Mouse (Mus musculus) urinary bladder, postnatal 36 days (tissue): ENCODE results near the gene Dio3.

ENCODE experiments used
- DNase-seq, 2 experiments: peaks; one replicate each; pipeline ENCODE4 v3.0.0; 2022; ENCODE audit warnings: low spot score in 2 of 2, mixed read lengths in 1 of 2

Dio3 gene

GRCm38 (mm10) chr12:110319696-110320095, 40.8 kb downstream of the Dio3 start:
- DNase-seq = no peak
